Mouse (Mus musculus): ENCODE results near the gene Tnfrsf22.

GRCm38 (mm10) chr7:143663470-143663869, 14.0 kb upstream of the Tnfrsf22 start:
- TF ChIP-seq POLR2A (IDR thresholded peaks at IDR 0.05; ENCODE audit: borderline replicate concordance, extremely low read depth, insufficient read depth, insufficient read length, poor library complexity, severe bottlenecking) = no peak
- TF ChIP-seq CTCF (IDR thresholded peaks at IDR 0.05; ENCODE audit: borderline replicate concordance, extremely low read depth, insufficient read depth, insufficient read length) = no peak
